Mouse (Mus musculus) right cerebral cortex, postnatal 25 days (tissue): ENCODE data around the gene Tcte3.
"Not testable (repeated sequence)": the region's sequence is repeated elsewhere in the genome, so short reads cannot be mapped to it uniquely, and the experiment has no call there.

Experiments
- DNase-seq: peaks from one replicate; pipeline ENCODE4 v3.0.0; 2022

Tcte3 gene

DNA sequence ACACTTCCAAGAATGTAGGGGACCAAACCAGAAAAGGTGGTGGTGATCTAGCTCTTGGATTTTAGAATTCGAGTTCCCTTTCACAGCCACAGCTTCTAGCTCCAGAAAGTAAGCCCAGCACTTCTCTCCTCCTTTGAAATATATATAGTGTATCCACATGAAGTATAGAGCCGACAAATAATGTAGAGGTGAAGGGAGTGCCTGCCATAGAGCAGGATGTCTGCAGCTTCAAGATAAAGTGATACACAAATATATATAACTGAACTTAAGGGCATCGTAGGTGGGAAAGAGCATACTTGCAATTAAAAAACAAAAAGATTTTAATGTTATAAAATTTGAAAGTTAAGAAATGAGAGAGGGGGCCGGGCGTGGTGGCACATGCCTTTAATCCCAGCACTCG is 15.8 kb downstream of the Tcte3 start:
- DNase-seq = not testable (repeated sequence)

DNA sequence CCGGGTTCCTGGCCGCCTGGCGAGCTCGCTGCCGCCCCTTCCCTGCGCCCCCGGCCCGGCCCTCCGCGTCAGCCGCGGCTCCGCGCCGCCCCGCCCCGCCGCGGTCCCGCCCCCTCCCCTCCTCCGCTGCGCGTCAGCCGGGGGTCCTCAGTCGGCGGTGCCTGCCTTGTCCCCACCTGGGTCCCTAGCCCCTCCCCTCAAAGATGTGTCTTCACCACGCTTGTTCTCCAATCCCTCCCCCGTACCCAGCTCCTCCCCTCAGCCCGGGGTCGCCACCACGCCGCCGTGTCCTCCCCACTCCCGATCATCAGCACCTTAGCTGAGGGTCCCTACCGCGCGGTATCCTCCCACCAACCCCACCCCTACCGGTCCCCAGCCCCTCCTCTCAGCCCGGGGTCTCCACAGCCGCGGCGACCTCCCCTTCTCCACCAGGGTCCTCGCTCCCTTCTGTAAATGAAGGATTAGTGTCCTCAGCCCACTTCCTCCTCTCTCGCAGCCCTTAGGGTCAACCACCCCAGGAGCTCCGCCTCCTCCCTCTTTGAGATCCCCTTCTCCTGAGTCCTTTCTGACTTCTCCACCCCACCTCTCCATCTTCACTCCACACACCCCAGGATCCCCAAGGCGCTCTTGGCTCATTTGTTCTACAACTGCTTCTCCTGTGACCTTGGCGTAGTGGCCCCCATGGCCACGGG is 16.6 kb downstream of the Tcte3 start:
- DNase-seq = not testable (repeated sequence)

DNA sequence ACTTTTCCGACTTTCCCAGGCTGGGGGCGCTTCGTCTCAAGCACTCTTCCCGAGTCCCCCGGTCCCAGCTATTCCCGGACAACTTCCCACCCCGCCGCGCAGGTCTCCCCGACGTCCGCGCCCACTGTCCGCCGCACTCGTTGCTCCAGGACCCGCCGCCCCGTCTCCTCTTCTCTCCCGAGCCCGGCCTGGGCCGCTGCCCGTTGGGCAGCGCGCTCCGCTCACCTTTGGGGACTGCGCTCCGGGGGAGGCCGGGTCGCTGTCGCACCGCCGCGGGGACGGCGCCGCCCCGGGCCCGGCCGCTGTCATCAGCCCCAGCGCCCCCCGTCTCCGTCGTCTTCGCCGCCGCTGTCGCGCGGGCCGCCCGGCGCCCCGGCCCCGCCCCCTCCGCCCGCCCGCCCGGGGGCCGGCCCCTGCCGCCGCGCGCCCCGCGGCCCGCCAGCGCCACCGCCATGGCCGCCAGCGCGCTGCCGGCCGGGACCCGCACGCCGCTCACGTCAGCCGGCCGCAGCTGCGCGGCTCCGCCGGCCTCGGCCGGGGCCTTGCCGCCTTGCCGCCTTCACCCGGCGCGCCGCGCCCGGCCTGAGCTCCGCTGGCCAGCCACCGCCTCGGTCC is 17.3 kb downstream of the Tcte3 start:
- not testable (repeated sequence) for DNase-seq

DNA sequence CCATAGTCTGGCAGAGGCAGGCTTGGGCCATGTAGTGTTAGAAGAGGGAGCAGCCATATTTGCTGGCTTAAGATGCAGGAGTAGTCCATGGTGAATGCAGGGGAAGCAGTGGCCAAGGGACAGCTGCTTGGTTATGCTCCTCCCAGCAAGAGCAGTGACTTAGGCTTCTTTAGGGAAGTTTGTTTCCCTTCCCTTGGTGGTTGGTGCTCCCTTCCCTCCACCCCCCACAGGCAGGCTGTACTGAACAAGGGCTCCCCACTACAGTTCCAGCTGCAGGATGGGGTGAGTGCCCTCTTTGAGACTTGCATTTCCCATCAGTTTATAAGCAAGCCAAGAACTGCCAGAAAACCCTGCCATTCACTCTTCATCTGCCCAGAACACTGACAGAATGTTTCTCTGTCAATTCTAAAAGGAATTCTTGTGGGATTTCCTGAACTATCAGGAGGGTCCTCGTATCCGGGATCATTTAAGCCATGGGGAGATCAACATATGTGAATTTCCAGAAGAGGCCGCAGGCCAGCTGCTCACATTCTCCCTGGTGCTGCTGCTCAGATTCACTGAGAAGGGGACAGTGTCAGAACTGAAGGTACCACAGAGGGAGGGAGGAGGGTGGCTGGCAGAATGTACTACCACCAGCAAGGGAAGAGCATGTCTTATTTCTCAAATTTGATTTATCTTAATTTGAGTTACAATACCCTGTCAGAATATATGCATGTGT is 19.6 kb downstream of the Tcte3 start:
- peak; percentile 3 for DNase-seq

DNA sequence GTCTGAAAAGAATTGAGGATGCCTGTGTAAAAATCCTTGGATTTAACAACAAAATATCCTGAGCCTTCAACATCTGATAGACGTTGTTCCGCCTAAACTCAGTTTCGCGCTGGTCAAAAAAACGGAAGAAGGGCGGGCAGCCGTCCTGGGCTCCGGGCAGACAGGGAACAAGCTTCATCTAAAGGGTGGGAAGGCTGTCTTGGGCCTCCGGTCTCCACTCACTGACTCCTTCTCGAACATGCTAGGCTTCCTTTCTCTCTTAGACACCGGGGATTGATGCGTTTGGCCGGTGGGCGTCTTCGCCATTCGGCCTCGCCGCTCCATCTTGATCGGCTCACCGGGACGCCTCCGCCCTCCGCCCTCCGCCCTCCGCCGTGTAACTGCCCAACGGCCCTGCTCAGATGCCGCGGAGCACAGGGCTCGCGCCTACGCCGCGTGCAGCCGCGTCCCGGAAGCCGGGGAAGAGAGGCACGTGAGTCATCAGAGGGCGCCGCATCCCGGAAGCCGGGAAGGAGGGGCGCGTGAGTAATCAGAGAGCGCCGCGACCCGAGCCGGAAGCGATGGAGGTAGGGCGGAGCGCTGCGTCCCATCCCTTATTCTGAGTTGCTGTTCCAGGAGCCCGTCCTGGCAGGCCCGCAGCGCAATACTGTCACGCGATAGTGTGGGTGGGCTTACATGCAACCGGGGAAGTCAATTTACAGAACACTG is 31.4 kb downstream of the Tcte3 start, which contains the start of gene Gm3435:
Gene Gm3435, plus strand, starts transcription at position 471 of the 708 bp plus-strand sequence.
- DNase-seq = not testable (repeated sequence)

DNA sequence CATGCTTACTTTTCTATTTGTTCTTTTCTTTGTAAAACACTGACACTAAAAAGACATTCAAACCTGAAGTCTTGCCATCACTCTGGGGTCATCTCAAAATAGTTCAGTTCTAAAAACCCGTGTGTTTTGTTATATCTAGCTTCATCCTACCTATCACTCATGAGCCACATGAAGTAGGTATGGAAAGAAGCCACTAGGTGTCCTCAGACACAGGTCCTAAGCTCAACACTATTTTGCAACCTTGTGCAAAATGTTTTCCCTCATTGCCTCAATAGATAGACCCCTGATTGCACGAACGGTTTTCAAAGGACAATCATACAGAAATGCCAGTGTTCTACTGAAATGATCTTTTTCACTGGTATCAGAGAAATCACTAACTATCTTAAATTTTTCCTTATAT is 32.2 kb downstream of the Tcte3 start:
- not testable (repeated sequence) for DNase-seq

DNA sequence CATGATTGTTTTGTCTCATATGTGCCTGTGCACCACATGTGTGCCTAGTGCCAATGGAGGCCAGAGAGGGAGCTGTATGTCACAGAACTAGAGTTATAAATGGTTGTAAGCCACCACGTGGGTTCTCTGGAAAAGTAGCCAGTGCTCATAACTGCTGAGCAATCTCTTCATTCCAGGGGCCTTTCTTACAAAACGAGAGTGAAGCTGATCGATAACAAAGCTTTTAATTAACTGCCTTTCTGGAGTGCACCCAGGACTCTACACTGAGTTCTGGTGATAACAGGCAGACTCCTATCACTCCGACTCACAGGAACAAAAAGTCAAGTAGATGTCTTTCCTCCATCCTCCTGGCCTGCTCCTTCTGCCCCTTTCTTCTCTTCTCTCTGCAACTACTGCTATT is 41.2 kb downstream of the Tcte3 start:
- DNase-seq = not testable (repeated sequence)

DNA sequence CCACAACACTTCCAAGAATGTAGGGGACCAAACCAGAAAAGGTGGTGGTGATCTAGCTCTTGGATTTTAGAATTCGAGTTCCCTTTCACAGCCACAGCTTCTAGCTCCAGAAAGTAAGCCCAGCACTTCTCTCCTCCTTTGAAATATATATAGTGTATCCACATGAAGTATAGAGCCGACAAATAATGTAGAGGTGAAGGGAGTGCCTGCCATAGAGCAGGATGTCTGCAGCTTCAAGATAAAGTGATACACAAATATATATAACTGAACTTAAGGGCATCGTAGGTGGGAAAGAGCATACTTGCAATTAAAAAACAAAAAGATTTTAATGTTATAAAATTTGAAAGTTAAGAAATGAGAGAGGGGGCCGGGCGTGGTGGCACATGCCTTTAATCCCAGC is 47.1 kb downstream of the Tcte3 start:
- not testable (repeated sequence) for DNase-seq

DNA sequence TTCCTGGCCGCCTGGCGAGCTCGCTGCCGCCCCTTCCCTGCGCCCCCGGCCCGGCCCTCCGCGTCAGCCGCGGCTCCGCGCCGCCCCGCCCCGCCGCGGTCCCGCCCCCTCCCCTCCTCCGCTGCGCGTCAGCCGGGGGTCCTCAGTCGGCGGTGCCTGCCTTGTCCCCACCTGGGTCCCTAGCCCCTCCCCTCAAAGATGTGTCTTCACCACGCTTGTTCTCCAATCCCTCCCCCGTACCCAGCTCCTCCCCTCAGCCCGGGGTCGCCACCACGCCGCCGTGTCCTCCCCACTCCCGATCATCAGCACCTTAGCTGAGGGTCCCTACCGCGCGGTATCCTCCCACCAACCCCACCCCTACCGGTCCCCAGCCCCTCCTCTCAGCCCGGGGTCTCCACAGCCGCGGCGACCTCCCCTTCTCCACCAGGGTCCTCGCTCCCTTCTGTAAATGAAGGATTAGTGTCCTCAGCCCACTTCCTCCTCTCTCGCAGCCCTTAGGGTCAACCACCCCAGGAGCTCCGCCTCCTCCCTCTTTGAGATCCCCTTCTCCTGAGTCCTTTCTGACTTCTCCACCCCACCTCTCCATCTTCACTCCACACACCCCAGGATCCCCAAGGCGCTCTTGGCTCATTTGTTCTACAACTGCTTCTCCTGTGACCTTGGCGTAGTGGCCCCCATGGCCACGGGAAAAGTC is 48.0 kb downstream of the Tcte3 start:
- not testable (repeated sequence) for DNase-seq

DNA sequence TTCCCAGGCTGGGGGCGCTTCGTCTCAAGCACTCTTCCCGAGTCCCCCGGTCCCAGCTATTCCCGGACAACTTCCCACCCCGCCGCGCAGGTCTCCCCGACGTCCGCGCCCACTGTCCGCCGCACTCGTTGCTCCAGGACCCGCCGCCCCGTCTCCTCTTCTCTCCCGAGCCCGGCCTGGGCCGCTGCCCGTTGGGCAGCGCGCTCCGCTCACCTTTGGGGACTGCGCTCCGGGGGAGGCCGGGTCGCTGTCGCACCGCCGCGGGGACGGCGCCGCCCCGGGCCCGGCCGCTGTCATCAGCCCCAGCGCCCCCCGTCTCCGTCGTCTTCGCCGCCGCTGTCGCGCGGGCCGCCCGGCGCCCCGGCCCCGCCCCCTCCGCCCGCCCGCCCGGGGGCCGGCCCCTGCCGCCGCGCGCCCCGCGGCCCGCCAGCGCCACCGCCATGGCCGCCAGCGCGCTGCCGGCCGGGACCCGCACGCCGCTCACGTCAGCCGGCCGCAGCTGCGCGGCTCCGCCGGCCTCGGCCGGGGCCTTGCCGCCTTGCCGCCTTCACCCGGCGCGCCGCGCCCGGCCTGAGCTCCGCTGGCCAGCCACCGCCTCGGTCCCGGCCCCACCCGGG is 48.7 kb downstream of the Tcte3 start:
- DNase-seq = not testable (repeated sequence)

DNA sequence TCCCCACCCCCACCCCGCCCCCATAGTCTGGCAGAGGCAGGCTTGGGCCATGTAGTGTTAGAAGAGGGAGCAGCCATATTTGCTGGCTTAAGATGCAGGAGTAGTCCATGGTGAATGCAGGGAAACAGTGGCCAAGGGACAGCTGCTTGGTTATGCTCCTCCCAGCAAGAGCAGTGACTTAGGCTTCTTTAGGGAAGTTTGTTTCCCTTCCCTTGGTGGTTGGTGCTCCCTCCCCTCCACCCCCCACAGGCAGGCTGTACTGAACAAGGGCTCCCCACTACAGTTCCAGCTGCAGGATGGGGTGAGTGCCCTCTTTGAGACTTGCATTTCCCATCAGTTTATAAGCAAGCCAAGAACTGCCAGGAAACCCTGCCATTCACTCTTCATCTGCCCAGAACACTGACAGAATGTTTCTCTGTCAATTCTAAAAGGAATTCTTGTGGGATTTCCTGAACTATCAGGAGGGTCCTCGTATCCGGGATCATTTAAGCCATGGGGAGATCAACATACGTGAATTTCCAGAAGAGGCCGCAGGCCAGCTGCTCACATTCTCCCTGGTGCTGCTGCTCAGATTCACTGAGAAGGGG is 51.1 kb downstream of the Tcte3 start:
- peak; percentile 2 for DNase-seq

DNA sequence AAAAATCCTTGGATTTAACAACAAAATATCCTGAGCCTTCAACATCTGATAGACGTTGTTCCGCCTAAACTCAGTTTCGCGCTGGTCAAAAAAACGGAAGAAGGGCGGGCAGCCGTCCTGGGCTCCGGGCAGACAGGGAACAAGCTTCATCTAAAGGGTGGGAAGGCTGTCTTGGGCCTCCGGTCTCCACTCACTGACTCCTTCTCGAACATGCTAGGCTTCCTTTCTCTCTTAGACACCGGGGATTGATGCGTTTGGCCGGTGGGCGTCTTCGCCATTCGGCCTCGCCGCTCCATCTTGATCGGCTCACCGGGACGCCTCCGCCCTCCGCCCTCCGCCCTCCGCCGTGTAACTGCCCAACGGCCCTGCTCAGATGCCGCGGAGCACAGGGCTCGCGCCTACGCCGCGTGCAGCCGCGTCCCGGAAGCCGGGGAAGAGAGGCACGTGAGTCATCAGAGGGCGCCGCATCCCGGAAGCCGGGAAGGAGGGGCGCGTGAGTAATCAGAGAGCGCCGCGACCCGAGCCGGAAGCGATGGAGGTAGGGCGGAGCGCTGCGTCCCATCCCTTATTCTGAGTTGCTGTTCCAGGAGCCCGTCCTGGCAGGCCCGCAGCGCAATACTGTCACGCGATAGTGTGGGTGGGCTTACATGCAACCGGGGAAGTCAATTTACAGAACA is 62.8 kb downstream of the Tcte3 start, which contains the start of the genes 9030025P20Rik and Gm3417:
Gene 9030025P20Rik, plus strand, starts transcription at position 107 of the 677 bp plus-strand sequence.
Gene Gm3417, minus strand, starts transcription at position 429 of the 677 bp plus-strand sequence.
- DNase-seq = not testable (repeated sequence)

DNA sequence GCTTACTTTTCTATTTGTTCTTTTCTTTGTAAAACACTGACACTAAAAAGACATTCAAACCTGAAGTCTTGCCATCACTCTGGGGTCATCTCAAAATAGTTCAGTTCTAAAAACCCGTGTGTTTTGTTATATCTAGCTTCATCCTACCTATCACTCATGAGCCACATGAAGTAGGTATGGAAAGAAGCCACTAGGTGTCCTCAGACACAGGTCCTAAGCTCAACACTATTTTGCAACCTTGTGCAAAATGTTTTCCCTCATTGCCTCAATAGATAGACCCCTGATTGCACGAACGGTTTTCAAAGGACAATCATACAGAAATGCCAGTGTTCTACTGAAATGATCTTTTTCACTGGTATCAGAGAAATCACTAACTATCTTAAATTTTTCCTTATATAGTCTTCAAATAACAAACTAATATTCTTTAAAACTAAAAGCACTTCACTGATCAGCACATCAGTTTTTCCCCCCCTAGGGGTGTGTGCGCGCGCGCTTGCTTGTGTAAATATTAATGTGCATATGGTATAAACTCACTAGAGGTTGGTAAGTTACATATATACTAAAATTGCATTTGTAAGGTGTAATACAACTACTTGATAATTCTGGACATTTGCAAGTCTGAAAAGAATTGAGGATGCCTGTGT is 63.4 kb downstream of the Tcte3 start:
- not testable (repeated sequence) for DNase-seq
